Mouse (Mus musculus) cerebellum, adult 2 months (tissue): ENCODE results near the gene Efnb3. TPM values are rescaled to one million over a fixed set of nuclear protein-coding genes. Genes with fewer than 3 reads are reported as not detected.
A peak's percentile ranks its signal among the peaks of the same experiment; 100 is the strongest.

Source experiments
- DNase-seq, 2 experiments: peaks; one replicate each; pipeline ENCODE4 v3.0.0; 2021
- H3K27ac ChIP-seq: fragments of 200-500 bp; 2 replicates; pipeline ENCODE4 v1.5.1; 2012; ENCODE audit warnings: low read length, control low read depth, inconsistent platforms; ENCODE audit not compliant: insufficient read depth
- H3K27me3 ChIP-seq: fragments of 200-500 bp; 2 replicates; pipeline ENCODE4 v1.6.1; 2012; ENCODE audit warnings: inconsistent platforms, mild to moderate bottlenecking, low read length, moderate library complexity; ENCODE audit not compliant: control insufficient read depth, insufficient read depth
- H3K4me1 ChIP-seq: fragments of 200-500 bp; 2 replicates; pipeline ENCODE4 v1.6.1; 2011; ENCODE audit warnings: low read length; ENCODE audit not compliant: control insufficient read depth, insufficient read depth
- H3K4me3 ChIP-seq: fragments of 200-500 bp; replicated peaks from 2 replicates; pipeline ENCODE3; 2011; ENCODE audit warnings: mild to moderate bottlenecking, low read depth, low read length, control low read depth; ENCODE audit not compliant: insufficient read depth
- CTCF ChIP-seq: fragments of 200-500 bp; IDR thresholded peaks from 2 replicates; pipeline ENCODE4 v1.5.1; 2011; ENCODE audit warnings: low read depth, mild to moderate bottlenecking, control low read depth, low read length, moderate library complexity, borderline replicate concordance; ENCODE audit not compliant: insufficient read depth
- POLR2A ChIP-seq: fragments of 200-500 bp; IDR thresholded peaks from 2 replicates; pipeline ENCODE4 v1.6.1; 2011; ENCODE audit warnings: low read length, control low read depth, borderline replicate concordance; ENCODE audit not compliant: insufficient read depth
- WGBS: fragments of 180-500 bp; shearing (Covaris S2); methylation state at CpG from one replicate; pipeline ENCODE4 v1.1.7; 2018; 5-methylcytosine and 5-hydroxymethylcytosine counted together
- polyA plus RNA-seq: library from polyadenylated mRNA; depleted of rRNA; stranded (reverse); fragments of >200 nt; gene quantifications from 2 replicates; pipeline ENCODE4 v1.2.3, GENCODE M21; 2012

Efnb3 gene
- polyA plus RNA-seq, 1 experiment: 104 TPM

- Histone ChIP-seq H3K4me1 (no peaks in the 10 kb centered on the region; the same call in 1 of the 2 replicates), H3K27ac (no peak overlapping the region), H3K4me3 (no peak overlapping the region), H3K27me3 (no peaks in the 10 kb centered on the region)
- TF ChIP-seq POLR2A (no peak), CTCF (no peak)
- DNase-seq: no peak
- 79% methylated on average over 3 of the region's 3 CpGs for WGBS
These were observed 31.4 kb upstream of the Efnb3 start for GRCm38 (mm10) chr11:69591424-69591823.

GRCm38 (mm10) chr11:69590622-69591021 is 30.6 kb upstream of the Efnb3 start:
- no peak for DNase-seq
- TF ChIP-seq POLR2A (no peak), CTCF (no peak)
- WGBS: 94% methylated on average over 8 of the region's 8 CpGs
- no peak overlapping the region for H3K27ac ChIP-seq
- no peaks in the 10 kb centered on the region for H3K27me3 ChIP-seq
- H3K4me1 ChIP-seq: no peaks in the 10 kb centered on the region; the same call in 1 of the 2 replicates
- H3K4me3 ChIP-seq: no peak overlapping the region

GRCm38 (mm10) chr11:69589207-69589834 is 29.3 kb upstream of the Efnb3 start:
- no peak for TF ChIP-seq CTCF
- no peak for TF ChIP-seq POLR2A
- 93% methylated on average over 22 of the region's 22 CpGs for WGBS

GRCm38 (mm10) chr11:69585718-69586325 is 25.8 kb upstream of the Efnb3 start:
- Histone ChIP-seq H3K27ac (no peak overlapping the region), H3K4me1 (no peaks in the 10 kb centered on the region; the same call in 1 of the 2 replicates), H3K27me3 (no peaks in the 10 kb centered on the region), H3K4me3 (no peak overlapping the region)
- no peak for DNase-seq
- WGBS: 78% methylated on average over 7 of the region's 7 CpGs
- TF ChIP-seq POLR2A (no peak), CTCF (no peak)

More at GRCm38 (mm10) chr11:69589207-69589834, 29.3 kb upstream of the Efnb3 start:
- no peaks in the 10 kb centered on the region; the same call in 1 of the 2 replicates for H3K4me1 ChIP-seq
- no peak overlapping the region for H3K27ac ChIP-seq
- no peak overlapping the region for H3K4me3 ChIP-seq
- DNase-seq: no peak
- H3K27me3 ChIP-seq: no peaks in the 10 kb centered on the region

- H3K4me1 ChIP-seq: no peaks in the 10 kb centered on the region; the same call in 1 of the 2 replicates
- 91% methylated on average over 13 of the region's 13 CpGs for WGBS
- no peaks in the 10 kb centered on the region for H3K27me3 ChIP-seq
- no peak overlapping the region for H3K4me3 ChIP-seq
- H3K27ac ChIP-seq: no peak overlapping the region
- DNase-seq: no peak
- TF ChIP-seq POLR2A (no peak), CTCF (no peak)
These were observed 24.9 kb upstream of the Efnb3 start for GRCm38 (mm10) chr11:69584937-69585336.

GRCm38 (mm10) chr11:69584008-69584407 is 24.0 kb upstream of the Efnb3 start:
- Histone ChIP-seq H3K4me1 (no peaks in the 10 kb centered on the region; the same call in 1 of the 2 replicates), H3K4me3 (no peak overlapping the region), H3K27me3 (no peaks in the 10 kb centered on the region), H3K27ac (no peak overlapping the region)
- TF ChIP-seq POLR2A: no peak
- TF ChIP-seq CTCF: no peak
- WGBS: 82% methylated on average over 7 of the region's 7 CpGs
- no peak for DNase-seq

- DNase-seq: no peak
These were observed 22.3 kb upstream of the Efnb3 start for GRCm38 (mm10) chr11:69582230-69582805.

GRCm38 (mm10) chr11:69581814-69582213 is 21.8 kb upstream of the Efnb3 start:
- H3K27ac ChIP-seq: peak overlapping the region; percentile 32; the same call in 1 of the 2 replicates
- H3K27me3 ChIP-seq: no peaks in the 10 kb centered on the region
- H3K4me1 ChIP-seq: peaks cover 4% of the 10 kb centered on the region
- under 1% methylated on average over 8 of the region's 8 CpGs for WGBS
- DNase-seq: no peak
- peak overlapping the region; percentile 91 for H3K4me3 ChIP-seq
- TF ChIP-seq CTCF: no peak
- TF ChIP-seq POLR2A: no peak

More at GRCm38 (mm10) chr11:69582230-69582805, 22.3 kb upstream of the Efnb3 start:
- H3K27ac ChIP-seq: no peak overlapping the region
- no peaks in the 10 kb centered on the region for H3K27me3 ChIP-seq
- H3K4me3 ChIP-seq: no peak overlapping the region
- H3K4me1 ChIP-seq: no peaks in the 10 kb centered on the region; the same call in 1 of the 2 replicates
- WGBS: 47% methylated on average over 9 of the region's 9 CpGs
- TF ChIP-seq POLR2A: no peak
- TF ChIP-seq CTCF: no peak
